Mouse (Mus musculus) thymus, adult 2 months (tissue): ENCODE data around the gene Sac3d1. TPM values are rescaled to one million over a fixed set of nuclear protein-coding genes. Genes with fewer than 3 reads are reported as not detected.

Experiments used
- DNase-seq: peaks from one replicate; pipeline ENCODE4 v3.0.0; 2021
- H3K27ac ChIP-seq: fragments of 200-500 bp; 2 replicates; pipeline ENCODE4 v1.5.1; 2012; ENCODE audit warnings: low read length, control low read depth; ENCODE audit not compliant: control insufficient read depth, insufficient read depth
- H3K27me3 ChIP-seq: fragments of 200-500 bp; 2 replicates; pipeline ENCODE4 v1.6.1; 2012; ENCODE audit warnings: mild to moderate bottlenecking, low read length, moderate library complexity, mixed read lengths; ENCODE audit not compliant: control insufficient read depth, insufficient read depth
- H3K36me3 ChIP-seq: fragments of 200-500 bp; 2 replicates; pipeline ENCODE4 v1.6.1; 2012; ENCODE audit warnings: mild to moderate bottlenecking, low read length, moderate library complexity; ENCODE audit not compliant: control insufficient read depth, insufficient read depth
- H3K4me1 ChIP-seq: fragments of 200-500 bp; replicated peaks from 2 replicates; pipeline ENCODE4 v1.6.1; 2012; ENCODE audit warnings: low read length; ENCODE audit not compliant: control insufficient read depth, insufficient read depth
- H3K4me3 ChIP-seq: fragments of 200-500 bp; 2 replicates; pipeline ENCODE4 v1.5.1; 2012; ENCODE audit warnings: mild to moderate bottlenecking, low read length, control low read depth, moderate library complexity; ENCODE audit not compliant: control insufficient read depth, insufficient read depth
- CTCF ChIP-seq: fragments of 200-500 bp; IDR thresholded peaks from 2 replicates; pipeline ENCODE4 v1.5.1; 2012; ENCODE audit warnings: mild to moderate bottlenecking, control low read depth, low read length, moderate library complexity, borderline replicate concordance; ENCODE audit not compliant: control insufficient read depth, poor library complexity, insufficient read depth; ENCODE audit errors: extremely low read depth
- POLR2A ChIP-seq: fragments of 200-500 bp; IDR thresholded peaks from 2 replicates; pipeline ENCODE4 v1.6.1; 2012; ENCODE audit warnings: mild to moderate bottlenecking, low read length, control low read depth, moderate library complexity; ENCODE audit not compliant: control insufficient read depth, poor library complexity, insufficient read depth; ENCODE audit errors: extremely low read depth
- WGBS: fragments of 180-500 bp; shearing (Covaris S2); methylation state at CpG from one replicate; pipeline ENCODE4 v1.1.7; 2018; 5-methylcytosine and 5-hydroxymethylcytosine counted together
- polyA plus RNA-seq: library from polyadenylated mRNA; depleted of rRNA; stranded (reverse); fragments of >200 nt; gene quantifications from 2 replicates; pipeline ENCODE4 v1.2.3, GENCODE M21; 2012

Sac3d1 gene
- polyA plus RNA-seq, 1 experiment, result 71.3 TPM

- TF ChIP-seq CTCF (no peak), POLR2A (no peak)
- WGBS, result 98% methylated on average over 7 of the region's 7 CpGs
- DNase-seq, result no peak
- no peak within 1 kb of the TSS for H3K27ac ChIP-seq
- H3K27me3 ChIP-seq, result no peaks in the 10 kb centered on the region
- H3K4me3 ChIP-seq, result no peak within 1 kb of the TSS
- H3K4me1 ChIP-seq, result no peaks in the 10 kb centered on the region
- no peaks in the 10 kb centered on the region for H3K36me3 ChIP-seq
These were observed 12.9 kb downstream of the Sac3d1 start, which contains the start of gene Naaladl1 for GRCm38 (mm10) chr19:6105586-6105985. Gene Naaladl1, plus strand, starts transcription at chr19:6105782.

GRCm38 (mm10) chr19:6104476-6104875 is 14.0 kb downstream of the Sac3d1 start:
- H3K36me3 ChIP-seq, result no peaks in the 10 kb centered on the region
- TF ChIP-seq CTCF (no peak), POLR2A (no peak)
- no peak overlapping the region for H3K4me3 ChIP-seq
- H3K27ac ChIP-seq, result no peak overlapping the region
- no peak for DNase-seq
- H3K27me3 ChIP-seq, result no peaks in the 10 kb centered on the region
- 95% methylated on average over 4 of the region's 4 CpGs for WGBS
- no peaks in the 10 kb centered on the region for H3K4me1 ChIP-seq

GRCm38 (mm10) chr19:6102169-6102853 is 16.1 kb downstream of the Sac3d1 start:
- Histone ChIP-seq H3K36me3 (no peaks in the 10 kb centered on the region), H3K27me3 (no peaks in the 10 kb centered on the region), H3K4me3 (no peak overlapping the region), H3K4me1 (no peaks in the 10 kb centered on the region), H3K27ac (no peak overlapping the region)
- 75% methylated on average over 6 of the region's 6 CpGs for WGBS
- TF ChIP-seq POLR2A (no peak), CTCF (no peak)
- no peak for DNase-seq

GRCm38 (mm10) chr19:6101186-6101585 is 17.3 kb downstream of the Sac3d1 start:
- no peak overlapping the region for H3K27ac ChIP-seq
- H3K36me3 ChIP-seq, result no peaks in the 10 kb centered on the region
- no peaks in the 10 kb centered on the region for H3K4me1 ChIP-seq
- WGBS, result 94% methylated on average over 6 of the region's 6 CpGs
- no peaks in the 10 kb centered on the region for H3K27me3 ChIP-seq
- no peak overlapping the region for H3K4me3 ChIP-seq
- DNase-seq, result no peak
- TF ChIP-seq CTCF, result no peak
- no peak for TF ChIP-seq POLR2A

GRCm38 (mm10) chr19:6097847-6098246 is 20.6 kb downstream of the Sac3d1 start:
- Histone ChIP-seq H3K4me3 (no peak overlapping the region), H3K36me3 (peaks cover 15% of the 10 kb centered on the region; the same call in 1 of the 2 replicates), H3K27ac (no peak overlapping the region), H3K4me1 (no peaks in the 10 kb centered on the region), H3K27me3 (no peaks in the 10 kb centered on the region)
- 87% methylated on average over 3 of the region's 3 CpGs for WGBS
- no peak for DNase-seq
- TF ChIP-seq POLR2A (no peak), CTCF (no peak)

GRCm38 (mm10) chr19:6094119-6094518 is 24.3 kb downstream of the Sac3d1 start, which contains the start of gene AC131692.1:
Gene AC131692.1, plus strand, starts transcription at chr19:6094419.
- 97% methylated on average over 7 of the region's 7 CpGs for WGBS
- H3K27ac ChIP-seq, result no peak within 1 kb of the TSS
- H3K4me1 ChIP-seq, result no peaks in the 10 kb centered on the region
- TF ChIP-seq POLR2A (no peak), CTCF (no peak)
- DNase-seq, result no peak
- peaks cover 30% of the 10 kb centered on the region; the same call in 1 of the 2 replicates for H3K36me3 ChIP-seq
- H3K27me3 ChIP-seq, result no peaks in the 10 kb centered on the region
- no peak within 1 kb of the TSS for H3K4me3 ChIP-seq
